Mouse (Mus musculus): ENCODE measurements around the gene Ptprcap. TPM values are rescaled to one million over a fixed set of nuclear protein-coding genes. Genes with fewer than 3 reads are reported as not detected.
"Not testable (repeated sequence)": the region's sequence is repeated elsewhere in the genome, so short reads cannot be mapped to it uniquely, and the experiment has no call there.

Gene Ptprcap
- polyA plus RNA-seq, 1 experiment = 5.9 TPM

DNA sequence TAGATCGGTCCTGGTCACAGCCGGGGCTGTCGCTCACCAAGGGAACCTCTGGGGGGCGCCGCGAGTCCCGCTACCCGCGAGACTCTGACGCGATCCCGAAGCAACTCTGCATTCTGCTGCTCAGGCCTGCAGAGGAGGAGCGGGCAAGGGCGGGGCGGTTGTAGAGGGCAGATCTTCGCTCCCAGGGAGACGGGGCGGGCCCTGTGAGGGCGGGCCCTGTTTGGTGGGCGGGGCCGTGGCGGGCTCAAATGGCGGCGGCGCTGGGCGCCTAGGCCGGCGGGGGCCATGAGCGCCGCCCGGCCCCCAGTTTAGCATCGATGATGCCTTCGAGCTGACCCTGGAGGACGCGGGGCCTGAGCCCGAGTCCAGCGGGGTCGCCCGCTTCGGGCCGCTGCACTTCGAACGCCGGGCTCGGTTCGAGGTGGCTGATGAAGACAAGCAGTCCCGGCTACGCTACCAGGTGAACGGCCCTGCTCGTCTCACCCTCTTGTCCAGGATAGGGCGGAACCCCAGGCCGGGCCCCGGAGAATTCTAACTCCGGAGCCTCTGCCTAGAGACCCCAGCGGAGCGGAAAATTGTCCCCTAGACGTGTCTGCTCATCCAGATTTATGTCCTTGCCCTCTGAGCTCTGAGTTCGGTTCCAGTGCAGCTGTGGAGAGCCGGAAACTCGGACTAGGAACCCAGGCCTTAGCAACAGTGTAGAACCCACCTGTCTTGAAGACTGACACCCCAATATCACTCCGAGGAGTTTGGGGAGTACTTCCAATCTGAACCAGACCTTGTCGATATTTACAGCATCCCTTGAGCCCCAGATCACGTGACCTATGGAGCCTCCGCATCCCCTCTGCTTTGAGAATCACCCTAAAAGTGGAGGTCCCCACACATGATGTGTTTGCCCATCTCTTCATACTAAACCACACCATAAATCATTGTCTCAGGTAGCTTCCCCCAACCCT, 27.4 kb upstream of the Ptprcap start, which contains the start of gene Aip:
TSS of gene Aip (minus strand) at position 118 of the 956 bp plus-strand sequence.
- DNase-seq (ENCODE audit: low read depth) = peak; percentile 56

DNA sequence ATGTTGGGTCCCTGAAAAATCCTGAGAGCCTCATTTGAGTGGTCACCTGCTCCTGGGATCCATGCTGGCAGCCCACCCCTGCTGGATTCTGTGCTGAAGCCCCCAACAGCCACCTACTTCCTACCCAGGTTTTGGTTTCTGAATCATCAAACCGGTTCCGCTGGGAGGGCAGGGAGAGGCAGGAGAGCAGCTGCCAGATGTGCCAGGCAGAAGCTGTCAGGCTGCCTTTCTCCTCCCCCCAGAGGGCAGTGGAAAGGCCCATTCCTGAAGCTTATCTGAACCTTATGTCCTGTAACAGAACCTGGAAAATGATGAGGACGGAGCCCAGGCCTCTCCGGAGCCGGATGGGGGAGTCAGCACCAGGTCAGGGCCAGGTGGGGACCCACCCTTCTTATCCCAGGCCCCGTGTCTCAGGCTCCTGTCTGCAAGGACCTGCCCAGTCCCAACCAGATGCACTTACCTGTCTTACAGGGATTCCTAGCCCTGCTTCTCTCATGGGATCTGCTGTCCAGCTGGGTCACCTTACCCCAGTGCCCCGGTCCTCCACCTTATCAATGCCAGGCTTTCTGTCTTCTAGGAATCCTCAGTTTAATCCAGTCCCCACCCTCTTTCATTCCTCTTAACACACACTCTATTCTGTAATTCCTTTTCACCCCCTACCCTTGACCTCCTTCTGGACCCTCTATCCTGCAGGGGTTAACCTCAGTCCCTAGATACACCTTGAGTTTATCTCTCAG, 26.5 kb upstream of the Ptprcap start:
- no peak for DNase-seq (ENCODE audit: low read depth)

DNA sequence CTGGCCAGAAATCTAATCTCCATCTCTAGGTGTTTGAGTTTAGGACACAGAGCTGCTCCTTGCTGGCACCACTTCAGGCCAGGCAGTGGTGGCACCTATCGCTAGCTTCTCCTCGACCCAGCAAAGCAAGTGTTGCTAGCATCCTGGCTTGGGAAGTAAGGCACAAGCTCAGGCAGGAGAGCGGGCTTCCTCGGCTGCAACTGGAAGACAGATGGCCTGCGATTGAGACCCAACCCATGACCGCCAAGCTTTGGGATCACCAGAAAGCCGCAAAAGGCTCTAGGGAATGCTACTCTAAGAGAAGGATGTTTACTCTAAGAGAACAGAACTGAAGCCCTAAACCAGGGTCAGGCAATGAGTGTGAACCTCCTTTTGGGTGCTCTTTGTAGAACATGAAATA, 23.9 kb upstream of the Ptprcap start:
- no peak for DNase-seq (ENCODE audit: low read depth)

DNA sequence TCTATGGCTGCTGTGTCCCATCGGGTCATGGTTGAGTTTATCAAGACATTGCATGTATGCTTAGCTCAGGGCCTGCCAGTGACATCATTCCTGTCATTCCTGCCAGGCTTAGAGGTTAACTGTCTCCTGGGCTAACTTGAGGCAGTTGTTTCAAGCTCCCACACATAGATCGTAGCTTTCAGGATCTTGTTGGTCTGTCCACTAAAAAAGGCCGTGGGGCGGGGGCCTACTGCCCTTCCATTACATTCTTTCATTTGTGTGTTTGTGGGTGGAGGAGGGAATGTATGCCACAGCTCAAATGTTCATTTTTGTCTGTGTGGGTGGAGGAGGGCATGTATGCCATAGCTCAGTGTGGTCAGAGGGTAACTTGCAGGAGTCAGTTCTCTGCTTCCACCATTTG, 23.3 kb upstream of the Ptprcap start:
- no peak for DNase-seq (ENCODE audit: low read depth)

DNA sequence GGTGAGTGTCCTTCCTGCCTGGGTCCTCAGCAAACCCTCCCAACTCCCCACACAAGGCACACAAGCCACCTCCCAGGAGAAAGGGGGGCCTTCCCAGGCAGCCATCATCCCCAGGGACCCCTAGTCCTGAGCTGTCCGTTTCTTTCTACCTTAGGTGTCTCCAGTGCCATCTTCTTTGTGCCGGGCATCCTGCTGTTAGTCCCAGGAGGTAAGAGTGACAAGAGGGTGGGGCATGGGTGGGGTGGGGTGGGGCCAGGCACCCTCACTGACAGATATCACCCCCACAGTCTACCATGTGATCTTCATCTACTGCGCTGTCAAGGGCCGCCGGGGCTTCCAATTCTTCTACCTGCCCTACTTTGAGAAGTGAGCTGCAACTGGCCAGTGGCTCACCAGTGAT, 22.3 kb upstream of the Ptprcap start:
- DNase-seq (ENCODE audit: low read depth) = no peak

DNA sequence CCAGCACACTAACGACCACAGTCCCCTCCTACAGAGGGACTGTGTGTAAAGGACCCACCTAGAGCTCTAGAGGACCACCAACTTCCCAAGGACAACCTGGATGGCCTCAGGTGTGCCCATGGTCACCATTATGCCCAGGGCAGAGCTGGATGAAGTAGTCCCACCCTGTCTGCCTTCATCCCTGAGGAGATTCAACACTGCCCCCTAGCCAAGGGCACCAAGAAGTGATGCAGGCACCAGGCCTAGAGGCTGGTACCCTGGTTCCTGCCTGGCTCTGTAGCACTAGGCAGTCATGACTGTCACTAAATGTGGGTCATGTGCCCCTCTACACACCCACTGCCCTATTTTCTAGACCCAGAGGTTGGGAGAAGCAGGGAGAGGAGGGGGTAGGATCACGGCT, 21.6 kb upstream of the Ptprcap start:
- DNase-seq (ENCODE audit: low read depth) = no peak

DNA sequence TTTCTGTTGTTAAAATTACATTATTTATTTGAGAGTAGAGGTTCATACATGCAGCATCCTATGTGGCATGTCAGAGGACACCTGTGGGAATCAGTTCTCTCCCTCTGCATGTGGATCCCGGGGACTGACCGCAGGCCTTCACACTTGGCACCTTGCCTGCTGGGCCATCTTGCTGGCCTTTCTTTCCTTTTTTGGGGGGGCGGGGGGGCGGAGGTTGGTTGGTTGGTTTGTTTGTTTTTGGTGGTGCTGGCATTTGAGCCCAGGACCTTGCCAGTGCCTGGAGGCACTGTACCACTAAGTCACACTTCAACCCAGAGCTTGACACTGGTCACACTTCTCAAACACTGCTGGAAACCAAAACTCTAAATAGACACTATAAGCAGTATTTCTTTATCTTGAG, 19.1 kb upstream of the Ptprcap start:
- DNase-seq (ENCODE audit: low read depth) = no peak

DNA sequence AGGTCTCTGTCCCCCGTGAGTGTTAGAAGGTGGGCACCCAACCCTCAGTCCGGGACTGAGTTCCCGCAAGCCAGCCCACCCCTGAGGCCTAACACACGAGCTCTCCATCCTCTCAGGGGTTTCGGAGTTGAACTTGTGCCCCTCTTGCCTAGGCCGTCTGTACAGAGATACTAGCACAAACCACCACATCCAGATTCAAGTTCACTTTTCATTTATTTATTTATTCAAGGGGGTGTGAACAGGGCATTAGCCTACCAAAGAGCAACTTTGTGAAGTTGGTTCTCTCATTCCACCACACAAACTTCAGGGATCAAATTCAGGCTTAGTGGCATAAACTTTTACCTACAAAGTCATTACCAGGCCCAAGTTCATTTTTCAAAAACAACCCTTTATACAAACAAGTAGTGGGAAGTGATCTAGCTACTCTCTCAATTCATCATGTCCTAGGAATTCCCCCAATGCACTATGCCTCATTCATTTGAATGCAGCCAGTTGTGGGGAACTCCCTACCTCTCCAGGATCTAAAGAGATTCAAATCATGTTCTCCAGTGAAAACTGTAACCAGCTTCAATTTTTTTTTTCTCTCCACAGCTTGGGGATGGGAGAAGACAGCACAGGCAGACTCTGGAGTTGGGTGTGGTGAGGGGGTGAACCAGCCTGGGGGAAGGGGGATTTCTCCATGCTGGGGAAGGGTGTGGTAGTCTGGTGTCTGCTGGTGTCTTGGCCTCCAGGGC, 18.0 kb upstream of the Ptprcap start:
- DNase-seq (ENCODE audit: low read depth) = not testable (repeated sequence)

DNA sequence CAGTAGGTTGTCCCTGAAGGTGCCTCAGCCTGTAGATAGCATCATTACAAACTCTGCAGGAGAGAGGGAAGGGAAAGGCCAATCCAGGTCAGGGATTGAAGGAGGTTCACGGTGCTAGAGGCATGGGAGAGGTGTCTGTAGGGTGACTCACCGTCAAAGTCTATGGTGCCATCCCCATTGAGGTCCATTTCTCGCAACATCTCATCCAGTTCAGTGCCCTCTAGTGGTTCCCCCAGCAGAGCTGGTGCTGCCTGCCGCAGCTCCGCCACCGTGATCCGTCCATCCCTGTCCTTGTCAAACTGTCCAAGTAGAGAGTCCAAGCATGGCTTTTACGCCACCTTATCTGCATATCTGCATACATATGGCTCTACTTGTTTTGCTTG, 17.4 kb upstream of the Ptprcap start:
- DNase-seq (ENCODE audit: low read depth) = not testable (repeated sequence)

DNA sequence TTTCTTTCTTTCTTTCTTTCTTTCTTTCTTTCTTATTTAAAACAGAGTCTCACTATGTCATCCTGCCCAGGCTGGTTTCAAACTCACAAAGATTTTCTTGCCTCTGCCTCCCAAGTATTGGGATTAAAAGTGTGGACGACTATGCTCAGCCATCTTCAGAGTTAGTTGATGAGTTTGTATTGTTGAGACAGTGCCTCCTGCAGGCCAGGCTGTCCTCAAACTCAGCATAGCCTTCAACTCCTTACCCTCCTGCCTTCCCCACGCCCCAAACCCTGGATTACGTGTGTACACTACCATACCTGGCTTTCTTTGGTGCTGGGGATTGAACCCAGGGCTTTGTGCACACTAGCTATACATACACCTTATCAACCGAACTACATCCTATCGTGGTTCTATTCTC, 16.9 kb upstream of the Ptprcap start:
- no peak for DNase-seq (ENCODE audit: low read depth)

DNA sequence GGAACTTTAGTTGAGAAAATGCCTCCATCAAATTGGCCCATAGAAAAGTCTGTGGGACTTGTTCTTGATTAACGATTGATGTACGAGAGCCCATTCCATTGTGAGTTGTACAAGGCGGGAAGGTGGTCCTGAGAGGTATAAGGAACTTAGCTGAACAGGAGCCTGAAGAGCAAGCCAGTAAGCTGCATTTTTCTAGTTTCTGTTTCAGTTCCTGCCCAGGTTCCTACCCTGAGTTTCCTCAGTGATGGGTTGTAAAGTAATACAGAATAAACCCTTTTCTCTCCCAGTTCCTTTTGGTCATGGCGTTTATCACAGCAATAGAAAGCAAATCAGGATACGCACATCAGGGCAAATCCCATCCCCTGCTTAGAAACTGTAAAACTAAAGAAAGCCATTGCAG, 15.5 kb upstream of the Ptprcap start:
- DNase-seq (ENCODE audit: low read depth) = no peak

DNA sequence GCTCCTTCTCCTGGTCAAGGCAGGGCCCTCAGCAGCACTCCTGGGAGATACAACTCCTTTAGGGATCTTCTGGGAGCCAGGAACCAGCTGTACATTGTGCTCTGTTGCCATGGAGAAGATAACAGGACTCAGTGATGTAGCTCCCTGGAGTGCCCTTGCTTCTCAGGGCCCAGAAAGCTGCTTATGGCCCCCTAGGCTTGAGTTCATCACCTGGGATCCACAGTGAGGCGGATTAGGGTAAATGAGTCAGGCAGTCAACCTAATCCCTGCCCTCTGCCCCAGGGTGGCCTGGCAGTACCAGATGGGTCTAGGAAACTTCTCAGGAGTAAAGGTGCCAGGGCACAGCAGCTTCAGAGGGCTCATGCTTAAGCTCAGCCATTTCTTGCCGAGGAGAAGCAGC, 14.0 kb upstream of the Ptprcap start, which contains the start of gene Gpr152:
TSS of gene Gpr152 (plus strand) at position 342 of the 400 bp plus-strand sequence.
- no peak for DNase-seq (ENCODE audit: low read depth)

DNA sequence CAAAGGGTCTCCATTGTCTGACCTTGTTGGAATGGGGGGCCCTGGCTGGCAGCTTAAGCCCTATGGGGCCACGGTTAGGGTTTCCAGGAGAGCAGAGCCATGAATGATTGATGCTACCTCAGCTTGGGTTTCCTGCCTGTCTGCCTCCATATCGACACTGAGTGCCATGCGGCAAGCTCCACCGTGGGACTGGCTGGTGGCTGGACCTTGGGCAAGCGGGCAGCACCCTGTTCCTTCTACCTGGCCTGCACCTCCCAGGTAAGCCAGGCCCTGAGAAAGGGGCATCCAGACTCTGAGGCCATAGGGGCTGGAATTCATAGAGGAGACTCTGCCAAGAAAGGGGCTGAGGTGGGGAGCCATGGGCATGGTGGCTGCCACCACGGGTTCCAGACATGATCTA, 13.3 kb upstream of the Ptprcap start:
- no peak for DNase-seq (ENCODE audit: low read depth)

DNA sequence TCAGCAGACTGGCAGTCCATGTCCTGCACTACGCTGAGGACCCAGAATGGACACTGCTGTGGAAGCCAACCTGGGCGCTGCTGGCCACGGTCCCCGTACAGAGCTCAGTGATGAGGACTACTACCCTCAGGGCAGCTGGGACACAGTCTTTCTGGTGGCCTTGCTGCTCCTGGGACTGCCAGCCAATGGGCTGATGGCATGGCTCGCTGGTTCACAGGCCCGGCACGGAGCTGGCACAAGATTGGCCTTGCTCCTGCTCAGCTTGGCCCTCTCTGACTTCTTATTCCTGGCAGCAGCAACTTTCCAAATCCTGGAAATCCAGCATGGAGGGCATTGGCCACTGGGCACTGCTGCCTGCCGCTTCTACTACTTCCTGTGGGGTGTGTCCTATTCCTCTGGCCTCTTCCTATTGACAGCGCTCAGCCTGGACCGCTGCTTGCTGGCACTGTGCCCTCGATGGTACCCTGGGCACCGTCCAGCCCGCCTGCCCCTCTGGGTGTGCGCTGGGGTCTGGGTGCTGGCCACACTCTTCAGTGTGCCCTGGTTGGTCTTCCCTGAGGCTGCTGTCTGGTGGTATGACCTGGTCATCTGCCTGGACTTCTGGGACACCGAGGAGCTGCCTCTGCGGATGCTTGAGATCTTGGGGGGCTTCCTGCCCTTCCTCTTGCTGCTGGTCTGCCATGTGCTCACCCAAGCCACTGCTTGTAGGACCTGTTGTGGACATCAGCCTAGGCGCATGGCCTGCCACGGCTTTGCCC, 10.8 kb upstream of the Ptprcap start:
- DNase-seq (ENCODE audit: low read depth) = no peak

DNA sequence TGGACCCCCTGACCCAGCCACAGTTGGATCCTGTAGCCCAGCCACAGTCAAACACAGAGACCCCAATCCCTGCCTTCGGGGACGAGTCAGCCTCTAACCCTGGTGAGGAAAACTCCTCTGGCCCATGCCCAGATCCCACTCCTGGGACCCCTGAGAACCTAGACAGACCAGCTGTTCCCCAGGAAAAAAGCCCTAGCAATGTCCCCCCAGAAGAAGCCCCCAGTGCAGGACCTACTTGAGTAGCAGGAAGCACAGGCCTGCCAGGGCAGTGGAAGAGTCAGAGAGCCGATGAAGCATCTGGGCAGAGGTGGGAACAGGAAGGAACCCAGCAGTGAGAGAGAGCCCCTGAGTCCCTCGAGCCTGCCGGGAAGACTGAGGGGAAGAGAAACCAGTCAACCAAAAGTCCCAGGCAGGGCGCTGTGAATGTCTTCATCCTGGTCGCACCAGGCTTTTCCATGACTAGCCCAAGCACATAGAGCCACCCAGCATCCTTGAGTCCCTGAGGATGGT, 9.6 kb upstream of the Ptprcap start, which contains the start of gene Cabp4:
TSS of gene Cabp4 (minus strand) at position 275 of the 510 bp plus-strand sequence.
- DNase-seq (ENCODE audit: low read depth) = no peak

DNA sequence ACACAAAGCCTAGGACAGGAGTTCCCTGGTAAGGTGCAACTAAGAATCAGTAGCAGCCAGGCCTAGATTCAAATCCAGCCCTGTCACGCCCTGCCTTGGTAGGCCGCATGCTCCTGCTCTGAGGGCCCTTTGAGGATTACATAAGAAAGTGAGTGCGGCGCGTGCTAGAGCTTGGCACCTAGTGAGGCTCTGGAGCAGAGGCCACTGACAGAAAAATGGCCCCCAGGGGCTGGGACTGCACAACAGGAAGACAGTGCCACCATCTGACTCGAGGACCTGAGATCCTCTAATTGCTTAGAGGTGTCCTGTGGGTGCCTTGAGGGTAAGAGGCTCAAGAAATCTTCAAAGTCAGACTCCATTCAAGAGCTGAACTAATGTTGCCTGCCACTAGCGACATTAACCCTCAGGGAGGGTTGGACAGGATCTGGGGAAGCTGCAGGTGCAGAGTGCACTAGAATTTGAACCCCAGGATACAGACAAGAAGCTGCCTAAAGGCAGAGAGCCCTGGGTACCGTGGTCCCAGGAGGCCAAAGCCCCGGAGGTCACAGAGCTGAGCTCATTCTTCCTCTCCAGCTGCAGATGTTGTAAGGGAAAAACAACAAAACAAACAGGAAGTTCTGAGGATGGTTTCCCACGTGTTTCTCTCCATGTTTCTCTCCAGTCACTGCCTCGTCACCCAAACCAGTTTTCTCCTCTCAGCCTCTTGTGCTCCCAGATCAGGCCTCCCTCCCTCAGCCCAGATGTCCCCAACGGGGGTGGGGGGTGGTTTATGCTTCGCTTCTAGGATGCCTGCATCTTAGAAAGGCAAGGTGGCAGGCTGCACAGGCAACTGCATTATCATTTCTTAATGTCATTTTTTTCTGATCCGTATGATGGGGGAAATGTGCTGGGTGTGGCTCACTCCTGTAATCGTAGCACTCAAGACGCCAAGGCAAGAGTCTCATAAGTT, 8.6 kb upstream of the Ptprcap start:
- no peak for DNase-seq (ENCODE audit: low read depth)

DNA sequence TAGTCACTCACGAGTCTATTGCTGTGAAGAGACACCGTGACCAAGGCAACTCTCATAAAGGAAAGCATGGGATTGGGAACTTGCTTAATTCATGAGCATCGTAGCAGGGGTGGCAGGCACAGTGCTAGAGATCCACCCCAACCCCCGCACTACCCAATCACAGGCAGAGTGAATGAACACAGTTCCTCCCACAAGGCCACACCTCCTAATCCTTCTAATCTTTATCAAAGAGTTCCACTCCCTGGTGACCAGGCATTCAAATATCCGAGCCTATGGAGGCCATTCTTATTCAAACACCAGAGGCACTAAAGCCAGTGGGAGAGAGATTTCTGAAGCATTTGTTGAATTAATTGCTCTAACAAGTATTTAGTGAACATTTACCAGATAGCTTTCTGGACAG, 7.5 kb upstream of the Ptprcap start:
- DNase-seq (ENCODE audit: low read depth) = no peak

DNA sequence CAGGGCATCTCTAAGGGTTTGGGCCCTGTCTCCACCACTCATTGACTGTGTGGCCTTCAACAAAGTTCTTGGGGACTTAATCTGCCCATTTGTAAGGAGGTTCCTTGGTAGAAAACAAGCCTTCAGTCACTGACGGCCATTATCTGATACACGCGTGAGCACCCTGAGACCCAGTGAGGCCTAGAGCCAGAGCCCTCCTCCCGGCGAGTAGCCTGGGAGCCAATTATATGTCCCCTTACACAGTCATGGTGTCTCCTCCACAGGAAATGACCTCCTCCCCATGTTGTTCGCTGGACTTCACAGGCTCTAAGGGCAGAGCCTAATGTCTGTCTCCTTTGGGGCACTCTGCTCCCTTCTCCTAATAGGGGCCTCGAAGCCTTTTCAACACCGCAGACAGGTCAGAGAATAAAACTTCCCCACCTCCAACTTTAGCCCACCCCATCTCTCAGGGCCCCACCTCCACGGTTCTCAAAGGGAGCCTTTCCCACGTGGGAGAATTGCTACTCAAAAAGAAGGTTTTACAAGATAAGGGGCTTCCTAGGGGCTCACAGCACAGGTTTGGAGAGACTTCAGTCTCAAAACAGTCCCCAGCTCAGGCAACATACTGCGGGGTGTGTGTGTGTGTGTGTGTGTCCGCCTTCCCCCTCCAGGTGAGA, 6.9 kb upstream of the Ptprcap start:
- DNase-seq (ENCODE audit: low read depth) = no peak

DNA sequence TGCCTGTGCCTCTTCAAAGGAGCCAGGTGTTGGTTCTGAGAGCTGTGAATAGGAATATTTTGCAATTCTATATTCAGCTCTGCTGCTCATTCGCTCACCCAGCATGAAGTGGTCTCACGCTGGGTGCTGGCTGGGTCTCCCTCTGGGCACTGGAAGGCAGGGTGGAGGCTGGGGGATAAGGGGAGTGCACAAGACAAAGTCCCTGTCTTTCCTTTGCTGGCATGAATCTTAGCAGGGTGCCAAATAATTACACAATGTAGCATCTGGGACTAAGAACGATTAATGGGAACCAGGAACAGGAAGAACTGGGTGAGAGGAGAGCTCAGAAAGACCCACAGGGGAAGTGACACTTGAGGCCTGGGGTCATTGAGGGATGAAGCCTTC, 6.4 kb upstream of the Ptprcap start:
- DNase-seq (ENCODE audit: low read depth) = peak; percentile 59

Measured in gonadal fat pad, adult 2 months (tissue).